Mouse (Mus musculus): Measurements from ENCODE around the gene Nsa2. TPM values are rescaled to one million over a fixed set of nuclear protein-coding genes. Genes with fewer than 3 reads are reported as not detected.

Nsa2 gene
- 162 TPM for polyA plus RNA-seq (2014; fragmentation: Illumina TruSeq; extraction: RNeasy Lipid Tissue Mini Kit (QIAGEN cat#74804); ENCODE audit: low read depth, low replicate concordance)

GRCm38 (mm10) chr13:97137466-97138400 lies at the start of gene Nsa2, which contains the start of gene Gfm2:
Nsa2 (minus strand) TSS chr13:97137937.
Gfm2 (plus strand) TSS chr13:97137937.

GRCm38 (mm10) chr13:97099187-97099852 lies 38.4 kb downstream of the Nsa2 start, which contains the start of gene Gm6169:
Gm6169 (minus strand) TSS chr13:97099237.

Other genes with a start within 250 kb of the Nsa2 start
- gene Gcnt4, start 213.2 kb downstream of the Nsa2 start, polyA plus RNA-seq (2014; fragmentation: Illumina TruSeq; extraction: RNeasy Lipid Tissue Mini Kit (QIAGEN cat#74804); ENCODE audit: low read depth, low replicate concordance), result 0.64 TPM
- not detected for gene 1700029F12Rik, start 103.6 kb downstream of the Nsa2 start, polyA plus RNA-seq (2014; fragmentation: Illumina TruSeq; extraction: RNeasy Lipid Tissue Mini Kit (QIAGEN cat#74804); ENCODE audit: low read depth, low replicate concordance)
- gene Fam169a, start 70.7 kb downstream of the Nsa2 start, polyA plus RNA-seq (2014; fragmentation: Illumina TruSeq; extraction: RNeasy Lipid Tissue Mini Kit (QIAGEN cat#74804); ENCODE audit: low read depth, low replicate concordance), result 15.6 TPM
- 6.4 TPM for gene Gm6169, start 38.7 kb downstream of the Nsa2 start, polyA plus RNA-seq (2014; fragmentation: Illumina TruSeq; extraction: RNeasy Lipid Tissue Mini Kit (QIAGEN cat#74804); ENCODE audit: low read depth, low replicate concordance)
- 119 TPM for gene Gfm2, start within 50 bp of the Nsa2 start, polyA plus RNA-seq (2014; fragmentation: Illumina TruSeq; extraction: RNeasy Lipid Tissue Mini Kit (QIAGEN cat#74804); ENCODE audit: low read depth, low replicate concordance)
- 98.6 TPM for gene Hexb, start 60.4 kb upstream of the Nsa2 start, polyA plus RNA-seq (2014; fragmentation: Illumina TruSeq; extraction: RNeasy Lipid Tissue Mini Kit (QIAGEN cat#74804); ENCODE audit: low read depth, low replicate concordance)
- gene Enc1, start 103.2 kb upstream of the Nsa2 start, polyA plus RNA-seq (2014; fragmentation: Illumina TruSeq; extraction: RNeasy Lipid Tissue Mini Kit (QIAGEN cat#74804); ENCODE audit: low read depth, low replicate concordance), result 10.0 TPM

Measured in adrenal gland, adult 10 weeks (tissue).